Mouse (Mus musculus): ENCODE data around the gene Chka. TPM values are rescaled to one million over a fixed set of nuclear protein-coding genes. Genes with fewer than 3 reads are reported as not detected.

The Chka gene
- polyA plus RNA-seq, 1 experiment from 2014 or later: 63.3 TPM

Other genes starting within 250 kb of the Chka start
- 5.2 and 5.4 TPM in 2 replicates for gene Lrp5, start 165.2 kb upstream of the Chka start, polyA plus RNA-seq (2015; fragmentation: Nextera tagmentation; extraction: Ambion mirVana)
- 39.9 and 41.9 TPM in 2 replicates for gene 1810055G02Rik, start 143.5 kb upstream of the Chka start, polyA plus RNA-seq (2015; fragmentation: Nextera tagmentation; extraction: Ambion mirVana)
- gene Kmt5b, start 84.4 kb upstream of the Chka start, polyA plus RNA-seq (2015; fragmentation: Nextera tagmentation; extraction: Ambion mirVana): 21.8 and 22.0 TPM in 2 replicates
- 50.9 and 56.3 TPM in 2 replicates for gene Tcirg1, start 55.4 kb downstream of the Chka start, polyA plus RNA-seq (2015; fragmentation: Nextera tagmentation; extraction: Ambion mirVana)
- gene Ndufs8, start 61.0 kb downstream of the Chka start, polyA plus RNA-seq (2015; fragmentation: Nextera tagmentation; extraction: Ambion mirVana): 342 and 413 TPM in 2 replicates
- 2.3 and 2.4 TPM in 2 replicates for gene Aldh3b1, start 78.0 kb downstream of the Chka start, polyA plus RNA-seq (2015; fragmentation: Nextera tagmentation; extraction: Ambion mirVana)
- 20.2 and 21.8 TPM in 2 replicates for gene Unc93b1, start 83.4 kb downstream of the Chka start, polyA plus RNA-seq (2015; fragmentation: Nextera tagmentation; extraction: Ambion mirVana)
- not detected in 2 replicates for gene Aldh3b3, start 106.9 kb downstream of the Chka start, polyA plus RNA-seq (2015; fragmentation: Nextera tagmentation; extraction: Ambion mirVana)
- 0.78 and 0.84 TPM in 2 replicates for gene Aldh3b2, start 120.6 kb downstream of the Chka start, polyA plus RNA-seq (2015; fragmentation: Nextera tagmentation; extraction: Ambion mirVana)
- gene Acy3, start 134.8 kb downstream of the Chka start, polyA plus RNA-seq (2015; fragmentation: Nextera tagmentation; extraction: Ambion mirVana): 12.8 and 14.2 TPM in 2 replicates
- gene Tbx10, start 141.0 kb downstream of the Chka start, polyA plus RNA-seq (2015; fragmentation: Nextera tagmentation; extraction: Ambion mirVana): 0.35 and 0.38 TPM in 2 replicates
- 33.8 and 35.9 TPM in 2 replicates for gene Nudt8, start 148.8 kb downstream of the Chka start, polyA plus RNA-seq (2015; fragmentation: Nextera tagmentation; extraction: Ambion mirVana)
- 2.1 and 2.6 TPM in 2 replicates for gene Gm49405, start 148.9 kb downstream of the Chka start, polyA plus RNA-seq (2015; fragmentation: Nextera tagmentation; extraction: Ambion mirVana)
- gene Doc2g, start 151.5 kb downstream of the Chka start, polyA plus RNA-seq (2015; fragmentation: Nextera tagmentation; extraction: Ambion mirVana): 2.8 and 3.8 TPM in 2 replicates
- 241 and 274 TPM in 2 replicates for gene Ndufv1, start 161.0 kb downstream of the Chka start, polyA plus RNA-seq (2015; fragmentation: Nextera tagmentation; extraction: Ambion mirVana)
- gene Gstp1, start 186.2 kb downstream of the Chka start, polyA plus RNA-seq (2015; fragmentation: Nextera tagmentation; extraction: Ambion mirVana): 973 and 1,014 TPM in 2 replicates
- gene Gstp2, start 194.2 kb downstream of the Chka start, polyA plus RNA-seq (2015; fragmentation: Nextera tagmentation; extraction: Ambion mirVana): 24.3 and 35.8 TPM in 2 replicates
- 6.9 and 9.2 TPM in 2 replicates for gene Gstp3, start 207.8 kb downstream of the Chka start, polyA plus RNA-seq (2015; fragmentation: Nextera tagmentation; extraction: Ambion mirVana)
- gene Cabp2, start 229.8 kb downstream of the Chka start, polyA plus RNA-seq (2015; fragmentation: Nextera tagmentation; extraction: Ambion mirVana): 1.7 and 2.8 TPM in 2 replicates
- 127 and 147 TPM in 2 replicates for gene Cdk2ap2, start 245.4 kb downstream of the Chka start, polyA plus RNA-seq (2015; fragmentation: Nextera tagmentation; extraction: Ambion mirVana)
- gene Pitpnm1, start 248.2 kb downstream of the Chka start, polyA plus RNA-seq (2015; fragmentation: Nextera tagmentation; extraction: Ambion mirVana): 13.8 and 20.9 TPM in 2 replicates

Measured in intestine, embryonic 15.5 days (tissue).